Comparison of ENCODE assay signal across 18 mouse cellular contexts in genomic region chr16:95667395-95668150, GRCm38 (mm10). TPM values are rescaled to one million over a fixed set of nuclear protein-coding genes. Genes with fewer than 3 reads are reported as not detected.
DNase-seq lines count a peak whose midpoint lies in the region; ATAC-seq and TF ChIP-seq lines count a peak whose summit lies in the region.
"Had no signal": no experiment of that assay in that cellular context is flagged by ENCODE, and none has a peak within 500 bp of the region (broad histone marks: within the 10 kb centered on the region; RNA-seq: fewer than 3 reads in every experiment).

No protein-coding gene starts in this region.

- DNase-seq in frontal cortex, postnatal 10 days (ENCODE audit: low spot score in 2 of 2), result no peak
- no peak for DNase-seq in liver, postnatal 0 days
- peak; percentile 52 for DNase-seq in yolk sac, embryonic 10.5 days (ENCODE audit: low spot score)
- no peak for DNase-seq in left cerebral cortex, adult 9 months (ENCODE audit: low spot score in 2 of 2)
- DNase-seq: cerebellum, adult 9-11 months; gastrocnemius, postnatal 14 days; lung, adult 2 months; thymus, adult 18-20 months had no signal

- no peak overlapping the region for H3K9ac ChIP-seq in liver, postnatal 0 days (replicated peaks)
- H3K9ac ChIP-seq in liver, embryonic 12.5 days, result no peak overlapping the region
- H3K9ac ChIP-seq in intestine, embryonic 16.5 days (ENCODE audit: low read depth, low read length), result no peak overlapping the region
- H3K9ac ChIP-seq: hindbrain, embryonic 12.5 days; limb, embryonic 13.5 days; midbrain, embryonic 12.5 days had no signal

- 0 out of 2 replicates have a peak, but pooled peaks have one; percentile 55 for ATAC-seq in frontal cortex, adult (ENCODE audit: low TSS enrichment)
- ATAC-seq in liver, postnatal 0 days, result peak; percentile 17; the same call in 1 of the 2 replicates
- ATAC-seq in liver, embryonic 12.5 days, result no peak
- ATAC-seq in intestine, embryonic 16.5 days, result peak; percentile 70
- no peak for ATAC-seq in megakaryocyte-erythroid progenitor cell, adult 5-6 weeks (replicated peaks; ENCODE audit: low FRiP score, low TSS enrichment, poor library complexity, severe bottlenecking)
- ATAC-seq: inflammation-experienced regulatory T-cells, adult 6 months; Patski had no signal

- H3K4me3 ChIP-seq in liver, postnatal 0 days (ENCODE audit: low read depth, low read length), result no peak overlapping the region
- no peak overlapping the region for H3K4me3 ChIP-seq in liver, embryonic 12.5 days
- H3K4me3 ChIP-seq in intestine, embryonic 16.5 days (ENCODE audit: low read length), result no peak overlapping the region
- H3K4me3 ChIP-seq: erythroblast, embryonic 14.5 days; hindbrain, embryonic 12.5 days; limb, embryonic 13.5 days; midbrain, embryonic 12.5 days had no signal

- no peak overlapping the region for H3K4me2 ChIP-seq in liver, postnatal 0 days (ENCODE audit: low read depth, low read length)
- no peak overlapping the region for H3K4me2 ChIP-seq in liver, embryonic 12.5 days
- no peak overlapping the region; the same call in 1 of the 2 replicates for H3K4me2 ChIP-seq in intestine, embryonic 16.5 days (ENCODE audit: low read depth, low read length)
- H3K4me2 ChIP-seq: hindbrain, embryonic 12.5 days; limb, embryonic 13.5 days; midbrain, embryonic 12.5 days had no signal

- 61% methylated on average over 11 of the region's 11 CpGs for WGBS in liver, postnatal 0 days (ENCODE audit: insufficient replicate concordance)
- 70% methylated on average over 11 of the region's 11 CpGs for WGBS in liver, embryonic 12.5 days (ENCODE audit: insufficient replicate concordance)
- WGBS in intestine, embryonic 16.5 days, result 44% methylated on average over 11 of the region's 11 CpGs

- TF ChIP-seq EP300 in liver, postnatal 0 days (IDR thresholded peaks at IDR 0.05; ENCODE audit: low read depth), result no peak

- no peaks in the 10 kb centered on the region for H3K36me3 ChIP-seq in liver, postnatal 0 days (replicated peaks; ENCODE audit: insufficient read depth, low read length)
- no peaks in the 10 kb centered on the region for H3K36me3 ChIP-seq in liver, embryonic 12.5 days
- no peaks in the 10 kb centered on the region for H3K36me3 ChIP-seq in intestine, embryonic 16.5 days (ENCODE audit: control insufficient read depth, insufficient read depth, low read length)
- H3K36me3 ChIP-seq: hindbrain, embryonic 12.5 days; limb, embryonic 13.5 days; midbrain, embryonic 12.5 days had no signal

- no peak for TF ChIP-seq CTCF in liver, postnatal 0 days (IDR thresholded peaks at IDR 0.05; ENCODE audit: low read depth)

- no peak overlapping the region for H3K27ac ChIP-seq in liver, postnatal 0 days (ENCODE audit: low read depth)
- no peak overlapping the region for H3K27ac ChIP-seq in liver, embryonic 12.5 days
- H3K27ac ChIP-seq in intestine, embryonic 16.5 days (ENCODE audit: low read length), result no peak overlapping the region
- H3K27ac ChIP-seq: hindbrain, embryonic 12.5 days; limb, embryonic 13.5 days; midbrain, embryonic 12.5 days had no signal

- H3K4me1 ChIP-seq in liver, postnatal 0 days (ENCODE audit: insufficient read depth), result peaks cover 4% of the 10 kb centered on the region; the same call in 1 of the 2 replicates
- H3K4me1 ChIP-seq in liver, embryonic 12.5 days, result no peaks in the 10 kb centered on the region
- H3K4me1 ChIP-seq in intestine, embryonic 16.5 days (ENCODE audit: control insufficient read depth, insufficient read depth, low read length), result peaks cover 14% of the 10 kb centered on the region

- no peaks in the 10 kb centered on the region for H3K9me3 ChIP-seq in liver, postnatal 0 days (ENCODE audit: low read length)
- H3K9me3 ChIP-seq in liver, embryonic 12.5 days (replicated peaks), result no peaks in the 10 kb centered on the region
- no peaks in the 10 kb centered on the region for H3K9me3 ChIP-seq in intestine, embryonic 16.5 days (ENCODE audit: control insufficient read depth, low read length)
- H3K9me3 ChIP-seq: hindbrain, embryonic 12.5 days; limb, embryonic 13.5 days; midbrain, embryonic 12.5 days had no signal

- no peaks in the 10 kb centered on the region for H3K27me3 ChIP-seq in liver, postnatal 0 days (ENCODE audit: insufficient read depth, low read length)
- no peaks in the 10 kb centered on the region for H3K27me3 ChIP-seq in liver, embryonic 12.5 days (replicated peaks)
- H3K27me3 ChIP-seq in intestine, embryonic 16.5 days (replicated peaks; ENCODE audit: control insufficient read depth, insufficient read depth, low read length), result no peaks in the 10 kb centered on the region
- H3K27me3 ChIP-seq: hindbrain, embryonic 12.5 days; limb, embryonic 13.5 days; midbrain, embryonic 12.5 days; Patski had no signal

RNA-seq across cellular contexts. Expression of gene Ets2, which starts 34.3 kb away (rescaled TPM):
- 13.2 and 13.5 TPM in 2 replicates for polyA plus RNA-seq in liver, postnatal 0 days (2015; fragmentation: Nextera tagmentation; extraction: Ambion mirVana)
- polyA plus RNA-seq in liver, embryonic 12.5 days (2016; fragmentation: Nextera tagmentation; extraction: Ambion mirVana), result 18.6 and 19.7 TPM in 2 replicates
- polyA plus RNA-seq in intestine, embryonic 16.5 days (2015; fragmentation: Nextera tagmentation; extraction: Ambion mirVana), result 58.6 and 59.8 TPM in 2 replicates
- total RNA-seq in megakaryocyte-erythroid progenitor cell, adult 5-6 weeks (2014; fragmentation: Nextera tagmentation), result 9.0 and 9.3 TPM in 2 replicates
- total RNA-seq in megakaryocyte-erythroid progenitor cell, adult 5-6 weeks (2017), result 6.4 and 7.8 TPM in 2 replicates

Comparison
In these comparisons a context has a peak if more than half of its experiments do, and no peak if none do; other contexts are left out.
1. ATAC-seq: peak in frontal cortex, adult (single experiment), liver, postnatal 0 days (single experiment) and intestine, embryonic 16.5 days (single experiment); none in liver, embryonic 12.5 days (single experiment) and megakaryocyte-erythroid progenitor cell, adult 5-6 weeks (single experiment).